Comparison of ENCODE assay signal across 24 mouse cellular contexts in the genomic region with DNA sequence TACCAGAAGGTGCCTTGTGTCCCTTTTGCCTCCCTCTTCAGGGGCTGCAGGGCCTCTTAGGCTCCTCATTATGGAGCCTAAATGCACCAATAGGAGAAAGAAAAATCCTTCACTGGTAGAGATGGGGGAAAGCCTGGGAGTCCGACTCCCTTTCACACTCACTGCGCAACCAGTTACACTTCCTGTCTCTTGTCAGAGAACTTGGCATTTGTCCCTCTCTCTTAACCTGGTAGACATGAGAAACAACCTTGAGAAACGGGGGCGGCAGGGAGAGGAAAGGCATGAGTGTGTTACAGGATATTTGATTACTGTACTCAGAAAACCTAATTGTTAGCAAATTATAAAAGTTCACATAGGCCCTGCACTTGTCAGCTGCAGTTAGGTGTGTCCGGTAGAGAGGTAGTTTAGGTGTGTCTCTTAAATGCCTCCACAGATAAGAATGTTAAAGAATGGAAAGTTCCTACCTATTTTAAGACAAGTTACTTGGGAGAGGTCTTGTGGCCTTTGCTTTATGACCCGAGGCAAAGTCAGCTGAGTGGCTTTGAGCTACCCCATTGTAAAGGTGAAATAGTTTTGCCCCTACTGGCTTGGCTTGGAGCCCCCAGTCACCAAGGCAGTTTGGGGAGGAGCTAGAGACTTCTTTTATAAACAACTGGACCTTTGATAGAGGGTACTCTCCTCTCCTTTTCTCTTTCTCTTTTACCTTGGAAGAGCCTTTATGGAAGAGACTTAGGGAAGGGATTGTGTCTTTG. TPM values are rescaled to one million over a fixed set of nuclear protein-coding genes. Genes with fewer than 3 reads are reported as not detected.
DNase-seq lines count a peak whose midpoint lies in the region; ATAC-seq and TF ChIP-seq lines count a peak whose summit lies in the region.
"Had no signal": no experiment of that assay in that cellular context is flagged by ENCODE, and none has a peak within 500 bp of the region (broad histone marks: within the 10 kb centered on the region; RNA-seq: fewer than 3 reads in every experiment).

No protein-coding gene starts in this region.

- H3K27me3 ChIP-seq in intestine, embryonic 15.5 days (replicated peaks): 0 out of 2 replicates have a peak, but pooled peaks cover 4% of the 10 kb centered on the region
- H3K27me3 ChIP-seq in intestine, postnatal 0 days (replicated peaks; ENCODE audit: control insufficient read depth, insufficient read depth, low read length): peaks cover 4% of the 10 kb centered on the region; the same call in 1 of the 2 replicates
- H3K27me3 ChIP-seq: forebrain, embryonic 13.5 days had no signal

- ATAC-seq in intestine, embryonic 15.5 days: peak; percentile 45
- ATAC-seq in intestine, postnatal 0 days: no peak
- ATAC-seq: forebrain, embryonic 13.5 days; forebrain, embryonic 16.5 days; hindbrain, postnatal 0 days had no signal

- no peak overlapping the region for H3K4me3 ChIP-seq in intestine, embryonic 15.5 days (replicated peaks)
- no peak overlapping the region for H3K4me3 ChIP-seq in intestine, postnatal 0 days (ENCODE audit: low read depth, low read length)
- H3K4me3 ChIP-seq: forebrain, embryonic 10.5 days; forebrain, embryonic 13.5 days; heart, adult 2 months; heart, embryonic 10.5 days; heart, embryonic 13.5 days had no signal

- H3K27ac ChIP-seq in intestine, embryonic 15.5 days: no peak overlapping the region
- no peak overlapping the region for H3K27ac ChIP-seq in intestine, postnatal 0 days (ENCODE audit: low read depth, low read length)
- H3K27ac ChIP-seq: forebrain, embryonic 10.5 days; forebrain, embryonic 13.5 days; heart, adult 2 months; heart, embryonic 10.5 days; heart, embryonic 13.5 days; hindbrain, embryonic 14.5 days; hindbrain, postnatal 0 days had no signal

- H3K36me3 ChIP-seq in intestine, embryonic 15.5 days: no peaks in the 10 kb centered on the region
- H3K36me3 ChIP-seq in intestine, postnatal 0 days (ENCODE audit: control insufficient read depth, insufficient read depth): no peaks in the 10 kb centered on the region
- H3K36me3 ChIP-seq: forebrain, embryonic 10.5 days; heart, embryonic 10.5 days; heart, embryonic 13.5 days had no signal

- no peaks in the 10 kb centered on the region for H3K9me3 ChIP-seq in intestine, embryonic 15.5 days
- no peaks in the 10 kb centered on the region for H3K9me3 ChIP-seq in intestine, postnatal 0 days (ENCODE audit: control insufficient read depth)
- H3K9me3 ChIP-seq: forebrain, embryonic 10.5 days; forebrain, embryonic 13.5 days; heart, embryonic 10.5 days; heart, embryonic 13.5 days had no signal

- H3K4me1 ChIP-seq in intestine, embryonic 15.5 days (replicated peaks): 0 out of 2 replicates have a peak, but pooled peaks cover 4% of the 10 kb centered on the region
- no peaks in the 10 kb centered on the region for H3K4me1 ChIP-seq in intestine, postnatal 0 days (replicated peaks; ENCODE audit: control insufficient read depth, insufficient read depth, low read length)
- H3K4me1 ChIP-seq: heart, embryonic 13.5 days had no signal

- H3K9ac ChIP-seq in intestine, embryonic 15.5 days: no peak overlapping the region
- H3K9ac ChIP-seq in intestine, postnatal 0 days (ENCODE audit: low read depth, low read length): no peak overlapping the region
- H3K9ac ChIP-seq: forebrain, embryonic 13.5 days; heart, embryonic 13.5 days; hindbrain, embryonic 14.5 days had no signal

- no peak for TF ChIP-seq CTCF in intestine, postnatal 0 days (IDR thresholded peaks at IDR 0.05; ENCODE audit: low read depth)

- WGBS in intestine, embryonic 15.5 days: 58% methylated on average over 6 of the region's 6 CpGs
- 34% methylated on average over 6 of the region's 6 CpGs for WGBS in intestine, postnatal 0 days

- no peak overlapping the region for H3K4me2 ChIP-seq in intestine, embryonic 15.5 days (replicated peaks)
- H3K4me2 ChIP-seq in intestine, postnatal 0 days (replicated peaks; ENCODE audit: low read depth): no peak overlapping the region
- H3K4me2 ChIP-seq: forebrain, embryonic 13.5 days; heart, embryonic 13.5 days; hindbrain, embryonic 14.5 days had no signal

- DNase-seq in R1 (ENCODE audit: low read depth, low spot score) (peak; percentile 43), adipocyte (ENCODE audit: low spot score) (no peak)
- DNase-seq in induced T-regulatory cell, adult 2 months (ENCODE audit: low read depth): peak; percentile 20
- DNase-seq in yolk sac, embryonic 10.5 days (ENCODE audit: low spot score): no peak
- DNase-seq in adrenal gland, adult 18-20 months (ENCODE audit: low spot score in 2 of 2): no peak
- DNase-seq: adrenal gland, postnatal 10 days; adrenal gland, postnatal 36 days; cerebellum, adult 18-20 months; cerebellum, adult 9-10 months; cerebellum, postnatal 14 days; gastrocnemius, postnatal 25 days; heart, adult 2 months; heart, postnatal 14 days; heart, postnatal 4 days; kidney, adult 11 months had no signal

RNA-seq across cellular contexts. Expression of a gene that starts 30.9 kb away (rescaled TPM):
- 30.4 and 30.6 TPM in 2 replicates for polyA plus RNA-seq in intestine, embryonic 15.5 days (2015; fragmentation: Nextera tagmentation; extraction: Ambion mirVana)
- polyA plus RNA-seq in intestine, postnatal 0 days (2015; fragmentation: Nextera tagmentation; extraction: Ambion mirVana): 55.9 and 59.5 TPM in 2 replicates
- 10 to 100 TPM; 16.5 TPM for total RNA-seq in adrenal gland, adult 18-20 months (2021)

RNA-seq across cellular contexts. Expression of a gene that starts 36.3 kb away (rescaled TPM):
- 4.8 and 4.9 TPM in 2 replicates for polyA plus RNA-seq in intestine, embryonic 15.5 days (2015; fragmentation: Nextera tagmentation; extraction: Ambion mirVana)
- polyA plus RNA-seq in intestine, postnatal 0 days (2015; fragmentation: Nextera tagmentation; extraction: Ambion mirVana): 1.2 and 1.5 TPM in 2 replicates
- total RNA-seq in adrenal gland, adult 18-20 months (2021): 1 to 10 TPM; 4.4 to 5.9 TPM

RNA-seq across cellular contexts. Expression of a gene that starts 48.6 kb away (rescaled TPM):
- 41.9 and 53.7 TPM in 2 replicates for polyA plus RNA-seq in intestine, embryonic 15.5 days (2015; fragmentation: Nextera tagmentation; extraction: Ambion mirVana)
- 12.0 and 15.2 TPM in 2 replicates for polyA plus RNA-seq in intestine, postnatal 0 days (2015; fragmentation: Nextera tagmentation; extraction: Ambion mirVana)
- total RNA-seq in adrenal gland, adult 18-20 months (2021): under 1 TPM; 0.33 to 0.45 TPM

Comparison
In these comparisons a context has a peak if more than half of its experiments do, and no peak if none do; other contexts are left out.
1. DNase-seq: peak in R1 (single experiment) and induced T-regulatory cell, adult 2 months (single experiment); none in yolk sac, embryonic 10.5 days (single experiment), adrenal gland, adult 18-20 months (0 of 2) and adipocyte (single experiment).